Mouse (Mus musculus): ENCODE data around the gene Morn5. TPM values are rescaled to one million over a fixed set of nuclear protein-coding genes. Genes with fewer than 3 reads are reported as not detected.

Morn5 gene
- 0.18 TPM in 1 of 2 replicates, not detected in the other for polyA plus RNA-seq (2015; fragmentation: Nextera tagmentation; extraction: Ambion mirVana)

GRCm38 (mm10) chr2:36048748-36049566 is at the start of gene Morn5, which contains the start of gene Ndufa8:
Gene Morn5 (plus strand): TSS chr2:36049458.
Gene Ndufa8 (minus strand): TSS chr2:36049406.

GRCm38 (mm10) chr2:36104956-36105741 is 55.9 kb downstream of the Morn5 start, which contains the start of gene Lhx6:
Gene Lhx6 (minus strand): TSS chr2:36105408.

Other genes with a start within 250 kb of the Morn5 start
- 0.37 and 0.62 TPM in 2 replicates for gene Ttll11, start 69.5 kb upstream of the Morn5 start, polyA plus RNA-seq (2015; fragmentation: Nextera tagmentation; extraction: Ambion mirVana)
- gene Ndufa8, start 52 bp upstream of the Morn5 start, polyA plus RNA-seq (2015; fragmentation: Nextera tagmentation; extraction: Ambion mirVana), result 160 and 161 TPM in 2 replicates
- 0.22 and 0.40 TPM in 2 replicates for gene Lhx6, start 56.0 kb downstream of the Morn5 start, polyA plus RNA-seq (2015; fragmentation: Nextera tagmentation; extraction: Ambion mirVana)
- 15.6 and 16.4 TPM in 2 replicates for gene Mrrf, start 86.9 kb downstream of the Morn5 start, polyA plus RNA-seq (2015; fragmentation: Nextera tagmentation; extraction: Ambion mirVana)
- 29.6 and 30.8 TPM in 2 replicates for gene Rbm18, start 87.3 kb downstream of the Morn5 start, polyA plus RNA-seq (2015; fragmentation: Nextera tagmentation; extraction: Ambion mirVana)
- 22.1 and 33.1 TPM in 2 replicates for gene Ptgs1, start 181.0 kb downstream of the Morn5 start, polyA plus RNA-seq (2015; fragmentation: Nextera tagmentation; extraction: Ambion mirVana)